Mouse (Mus musculus) limb, embryonic 11.5 days (tissue): ENCODE results near the gene Gm5426. TPM values are rescaled to one million over a fixed set of nuclear protein-coding genes. Genes with fewer than 3 reads are reported as not detected.

Experiments used
- microRNA-seq: library from miRNA; unstranded; fragments of <30 nt; microRNA quantifications from one replicate; pipeline ENCODE4, GENCODE M21; 2016
- polyA plus RNA-seq: library from polyadenylated mRNA; unstranded; fragments of >200 nt; fragmentation: Nextera tagmentation; extraction: Ambion mirVana; gene quantifications from 2 replicates; pipeline ENCODE4 v1.2.1, GENCODE M21; 2014

Gene Gm5426
- polyA plus RNA-seq, 1 experiment from 2014 or later, result not detected

Small RNA genes within 50 kb of the gene (microRNA-seq; reads per million reads assigned to microRNA genes)
- not detected for gene Gm22913

Other genes starting within 250 kb of the Gm5426 start
- 8.2 and 10.3 TPM in 2 replicates for gene Eea1, start 196.0 kb upstream of the Gm5426 start, polyA plus RNA-seq